Mouse (Mus musculus) adrenal gland, adult (tissue): ENCODE data around the gene Ikbkg.
A peak's percentile ranks its signal among the peaks of the same experiment; 100 is the strongest.
"Not testable (repeated sequence)": the region's sequence is repeated elsewhere in the genome, so short reads cannot be mapped to it uniquely, and the experiment has no call there.

Experiments used
- DNase-seq, 2 experiments: peaks; one replicate each; pipeline ENCODE4 v3.0.0; 2022 to 2023; ENCODE audit warnings: low spot score in 1 of 2; ENCODE audit not compliant: inconsistent age in 2 of 2

The Ikbkg gene

GRCm38 (mm10) chrX:74392535-74393443 lies at the start of gene Ikbkg, which contains the start of gene Fam3a:
Gene Ikbkg (plus strand): TSS chrX:74393290.
Gene Fam3a (minus strand): TSS chrX:74393272.
- DNase-seq = peak; percentile 89 to 91

- no peak for DNase-seq
Observed at GRCm38 (mm10) chrX:74352645-74353466, 40.2 kb upstream of the Ikbkg start.

GRCm38 (mm10) chrX:74353467-74353770 lies 39.7 kb upstream of the Ikbkg start, which contains the start of gene Lage3:
Gene Lage3 (minus strand): TSS chrX:74353618.
- peak; percentile 85 to 90 for DNase-seq

GRCm38 (mm10) chrX:74357069-74357468 lies 36.0 kb upstream of the Ikbkg start:
- DNase-seq = not testable (repeated sequence)

GRCm38 (mm10) chrX:74359171-74359570 lies 33.9 kb upstream of the Ikbkg start:
- no peak for DNase-seq

- DNase-seq = peak in 1 of 2 experiments; percentile 29
Observed at GRCm38 (mm10) chrX:74367512-74367911, 25.6 kb upstream of the Ikbkg start.

- DNase-seq = peak; percentile 84 to 89
Observed at GRCm38 (mm10) chrX:74368209-74368909, 24.7 kb upstream of the Ikbkg start.

- peak; percentile 93 to 95 for DNase-seq
Observed at GRCm38 (mm10) chrX:74372888-74373549, 20.1 kb upstream of the Ikbkg start, which contains the start of the genes Ubl4a and Slc10a3. Gene Ubl4a (minus strand): TSS chrX:74373218. Gene Slc10a3 (minus strand): TSS chrX:74373349.

GRCm38 (mm10) chrX:74384451-74384850 lies 8.6 kb upstream of the Ikbkg start:
- DNase-seq = no peak

GRCm38 (mm10) chrX:74388153-74388552 lies 4.9 kb upstream of the Ikbkg start:
- no peak for DNase-seq

GRCm38 (mm10) chrX:74400136-74400535 lies 7.0 kb downstream of the Ikbkg start:
- DNase-seq = peak; percentile 46 to 53

GRCm38 (mm10) chrX:74408340-74408739 lies 15.2 kb downstream of the Ikbkg start:
- DNase-seq = no peak

GRCm38 (mm10) chrX:74413377-74413776 lies 20.3 kb downstream of the Ikbkg start:
- peak; percentile 61 to 85 for DNase-seq

GRCm38 (mm10) chrX:74424443-74424842 lies 31.4 kb downstream of the Ikbkg start:
- peak; percentile 36 to 68 for DNase-seq

GRCm38 (mm10) chrX:74425195-74425594 lies 32.1 kb downstream of the Ikbkg start:
- DNase-seq = peak; percentile 88 to 95

- no peak for DNase-seq
Observed at GRCm38 (mm10) chrX:74426256-74426655, 33.2 kb downstream of the Ikbkg start.

- DNase-seq = peak in 1 of 2 experiments; percentile 40
Observed at GRCm38 (mm10) chrX:74427116-74427515, 34.0 kb downstream of the Ikbkg start.

- no peak for DNase-seq
Observed at GRCm38 (mm10) chrX:74428146-74428825, 35.2 kb downstream of the Ikbkg start.

GRCm38 (mm10) chrX:74428826-74429276 lies 35.8 kb downstream of the Ikbkg start, which contains the start of gene G6pdx:
Gene G6pdx (minus strand): TSS chrX:74429194.
- DNase-seq = peak; percentile 93 to 97
